Mouse (Mus musculus): Measurements from ENCODE around the gene Acot13. TPM values are rescaled to one million over a fixed set of nuclear protein-coding genes. Genes with fewer than 3 reads are reported as not detected.
"Not testable (repeated sequence)": the region's sequence is repeated elsewhere in the genome, so short reads cannot be mapped to it uniquely, and the experiment has no call there.

Acot13 gene
- polyA plus RNA-seq, 1 experiment, result 67.1 TPM

DNA sequence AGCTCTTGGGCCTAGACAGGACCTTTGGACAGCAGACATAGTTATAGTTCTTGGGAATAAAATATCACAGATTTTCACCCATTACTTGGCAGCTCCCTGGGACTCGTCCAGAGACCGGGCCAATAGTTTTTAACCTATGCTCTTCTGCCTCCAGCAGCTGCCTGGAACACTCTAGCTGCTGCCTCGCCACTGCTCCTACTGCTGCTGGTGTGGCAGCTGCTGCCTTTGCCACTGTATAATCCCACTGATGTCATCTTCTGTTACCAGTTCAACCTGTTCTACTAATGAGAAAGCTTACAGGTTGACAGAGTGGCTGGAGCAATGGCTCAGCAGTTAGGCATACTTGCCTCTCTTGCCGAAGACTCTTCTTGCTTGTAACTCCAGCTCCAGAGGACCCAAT lies 18.0 kb upstream of the Acot13 start:
- peak in 1 of 3 experiments; percentile 24 for TF ChIP-seq MYOD1 (IDR thresholded peaks at IDR 0.05; ENCODE audit: control insufficient read depth in 1 of 3, insufficient read length in 2 of 3, low read depth in 2 of 3)
- TF ChIP-seq REST (IDR thresholded peaks at IDR 0.05; ENCODE audit: insufficient read depth, insufficient read length), result no peak
- Histone ChIP-seq H3K36me3 (ENCODE audit: control insufficient read depth, insufficient read depth) (no peaks in the 10 kb centered on the region), H3K27me3 (ENCODE audit: control insufficient read depth, insufficient read depth, insufficient read length) (no peaks in the 10 kb centered on the region), H3ac (ENCODE audit: control insufficient read depth, insufficient read length) (no peak overlapping the region), H3K4me2 (ENCODE audit: low read depth) (no peak overlapping the region), H3K4me3 (no peak overlapping the region), H3K79me2 (ENCODE audit: control insufficient read depth, insufficient read depth) (no peaks in the 10 kb centered on the region)

DNA sequence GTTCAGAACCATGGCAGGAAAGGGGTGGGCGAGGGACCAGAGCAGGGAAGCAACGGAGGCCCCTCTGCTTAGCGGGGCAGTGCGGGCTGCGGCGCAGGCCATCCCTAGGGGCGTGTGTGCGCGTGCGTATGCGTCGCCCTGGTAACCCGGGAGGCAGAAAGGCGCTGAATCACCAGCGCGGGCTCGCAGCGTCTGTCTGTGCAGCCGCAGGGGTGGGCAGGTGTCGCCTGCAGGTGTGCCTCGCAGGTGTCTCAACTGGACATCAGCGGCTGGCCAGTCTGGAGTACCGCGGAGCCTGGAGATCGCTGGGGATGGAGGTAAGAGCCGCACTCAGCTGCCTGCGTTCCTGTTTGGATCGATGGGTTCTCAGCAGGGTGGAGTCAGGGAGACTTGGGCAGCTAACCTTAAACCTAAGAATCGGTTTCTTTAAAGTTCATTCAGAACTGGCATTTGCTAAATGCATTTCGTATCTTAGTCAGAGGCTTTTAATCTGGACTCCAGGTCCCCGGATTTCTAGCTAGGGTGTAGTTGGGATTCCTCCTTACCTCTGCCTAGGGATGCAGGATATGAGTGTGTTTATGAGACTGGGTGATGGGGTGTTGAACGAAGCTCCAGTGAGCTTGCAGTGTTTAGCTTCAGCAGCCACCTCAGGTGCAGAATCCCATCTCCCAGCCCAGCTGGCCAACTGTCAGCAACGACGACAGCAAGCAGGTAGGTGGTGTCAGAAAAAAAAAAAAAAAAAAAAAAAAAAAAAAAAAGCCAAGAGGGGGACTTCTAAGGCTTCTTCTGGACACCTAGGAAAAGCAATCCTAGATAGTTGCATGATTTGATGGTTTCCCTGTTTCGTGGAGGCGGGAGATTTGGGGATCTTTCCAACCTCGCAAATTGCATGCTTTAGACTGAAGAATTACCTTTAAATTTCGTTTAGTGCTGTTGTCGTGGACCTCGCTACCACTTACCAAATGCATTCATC lies 13.9 kb upstream of the Acot13 start, which contains the start of gene D130043K22Rik:
TSS of gene D130043K22Rik (plus strand) at position 153 of the 973 bp plus-strand sequence.
- Histone ChIP-seq H3K4me2 (ENCODE audit: low read depth) (no peak within 1 kb of the TSS), H3ac (ENCODE audit: control insufficient read depth, insufficient read length) (no peak within 1 kb of the TSS), H3K4me3 (no peak within 1 kb of the TSS), H3K27me3 (ENCODE audit: control insufficient read depth, insufficient read depth, insufficient read length) (no peaks in the 10 kb centered on the region), H3K36me3 (ENCODE audit: control insufficient read depth, insufficient read depth) (peaks cover 4% of the 10 kb centered on the region), H3K79me2 (ENCODE audit: control insufficient read depth, insufficient read depth) (no peaks in the 10 kb centered on the region)
- peak; percentile 30 for TF ChIP-seq POLR2AphosphoS2 (IDR thresholded peaks at IDR 0.05; ENCODE audit: insufficient read length, low read depth)
- no peak for TF ChIP-seq MYOD1 (IDR thresholded peaks at IDR 0.05; ENCODE audit: control insufficient read depth in 1 of 3, insufficient read length in 2 of 3, low read depth in 2 of 3)
- no peak for TF ChIP-seq E2F4 (IDR thresholded peaks at IDR 0.05; ENCODE audit: insufficient read depth)

DNA sequence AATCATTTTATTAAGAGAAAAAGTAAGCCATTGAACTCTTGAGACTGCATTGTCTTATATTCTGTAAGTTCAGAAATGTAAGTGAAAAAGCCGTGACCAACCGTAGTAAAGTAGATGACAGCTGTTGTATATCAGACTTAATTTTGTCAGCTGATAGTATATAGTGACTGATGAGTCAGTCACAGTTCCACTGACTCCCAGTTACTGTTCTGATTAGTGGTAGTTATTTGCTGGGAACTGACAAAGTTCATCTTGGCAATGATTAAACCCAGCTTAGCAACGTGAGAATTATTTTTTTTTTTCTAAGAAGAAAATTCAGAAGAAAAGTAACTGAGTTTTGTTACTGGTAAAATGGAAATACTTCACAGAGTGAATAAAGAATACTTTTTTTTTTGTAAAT lies 10.4 kb upstream of the Acot13 start:
- no peak for TF ChIP-seq POLR2A (IDR thresholded peaks at IDR 0.05; ENCODE audit: insufficient read length, low read depth)
- no peak overlapping the region for H3ac ChIP-seq (ENCODE audit: control insufficient read depth, insufficient read length)
- peaks cover 25% of the 10 kb centered on the region for H3K79me2 ChIP-seq (ENCODE audit: control insufficient read depth, insufficient read depth)
- H3K4me3 ChIP-seq, result no peak overlapping the region
- peaks cover 13% of the 10 kb centered on the region for H3K36me3 ChIP-seq (ENCODE audit: control insufficient read depth, insufficient read depth)
- H3K4me2 ChIP-seq (ENCODE audit: low read depth), result no peak overlapping the region
- H3K27me3 ChIP-seq (ENCODE audit: control insufficient read depth, insufficient read depth, insufficient read length), result no peaks in the 10 kb centered on the region

DNA sequence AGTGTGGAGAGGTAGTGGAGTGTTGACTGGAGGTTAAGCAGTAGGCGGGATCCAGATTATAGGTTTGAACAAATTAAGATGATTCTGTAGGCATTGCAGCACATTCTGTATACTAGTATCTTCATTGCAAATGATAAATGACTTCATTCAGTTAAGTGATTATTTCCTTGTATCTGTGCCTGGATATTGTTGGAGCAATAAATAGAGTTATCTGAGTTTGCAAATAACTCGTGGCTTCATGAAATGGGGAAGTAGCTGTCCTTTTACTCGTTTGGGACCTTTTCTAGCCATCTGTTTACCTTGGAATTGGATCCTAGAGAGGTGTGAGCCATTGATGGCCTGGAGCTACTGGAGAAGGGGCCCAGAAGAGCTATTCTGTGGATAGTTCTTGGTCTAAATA lies 8.5 kb upstream of the Acot13 start:
- Histone ChIP-seq H3K27me3 (ENCODE audit: control insufficient read depth, insufficient read depth, insufficient read length) (no peaks in the 10 kb centered on the region), H3ac (ENCODE audit: control insufficient read depth, insufficient read length) (no peak overlapping the region), H3K36me3 (ENCODE audit: control insufficient read depth, insufficient read depth) (peaks cover 13% of the 10 kb centered on the region), H3K79me2 (ENCODE audit: control insufficient read depth, insufficient read depth) (peaks cover 44% of the 10 kb centered on the region), H3K4me3 (no peak overlapping the region), H3K4me2 (ENCODE audit: low read depth) (no peak overlapping the region)
- TF ChIP-seq POLR2A (IDR thresholded peaks at IDR 0.05; ENCODE audit: insufficient read length, low read depth) (no peak), CEBPB (IDR thresholded peaks at IDR 0.05; ENCODE audit: insufficient read depth, poor library complexity, severe bottlenecking) (no peak), TCF12 (IDR thresholded peaks at IDR 0.05; ENCODE audit: insufficient read depth, poor library complexity, severe bottlenecking) (no peak), USF1 (IDR thresholded peaks at IDR 0.05; ENCODE audit: low read depth) (no peak), TCF3 (IDR thresholded peaks at IDR 0.05; ENCODE audit: insufficient read length, low read depth) (no peak), MYOD1 (IDR thresholded peaks at IDR 0.05; ENCODE audit: control insufficient read depth in 1 of 3, insufficient read length in 2 of 3, low read depth in 2 of 3) (no peak), MYOG (IDR thresholded peaks at IDR 0.05; ENCODE audit: control insufficient read depth in 1 of 3, insufficient read depth in 1 of 3, insufficient read length in 2 of 3, low read depth in 2 of 3) (no peak), MAX (IDR thresholded peaks at IDR 0.05; ENCODE audit: low read depth) (no peak), SRF (IDR thresholded peaks at IDR 0.05; ENCODE audit: control insufficient read depth, insufficient read length, low read depth) (no peak), E2F4 (IDR thresholded peaks at IDR 0.05; ENCODE audit: insufficient read depth) (no peak), POLR2AphosphoS2 (IDR thresholded peaks at IDR 0.05; ENCODE audit: insufficient read length, low read depth) (no peak), REST (IDR thresholded peaks at IDR 0.05; ENCODE audit: insufficient read depth, insufficient read length) (no peak)

GRCm38 (mm10) chr13:24837765-24838164 lies 6.4 kb upstream of the Acot13 start:
- not testable (repeated sequence) for H3K27me3 ChIP-seq (ENCODE audit: control insufficient read depth, insufficient read depth, insufficient read length); H3K4me3 ChIP-seq; H3K4me2 ChIP-seq (ENCODE audit: low read depth); H3ac ChIP-seq (ENCODE audit: control insufficient read depth, insufficient read length)
- H3K36me3 ChIP-seq (ENCODE audit: control insufficient read depth, insufficient read depth), result peaks cover 13% of the 10 kb centered on the region
- peaks cover 65% of the 10 kb centered on the region for H3K79me2 ChIP-seq (ENCODE audit: control insufficient read depth, insufficient read depth)

DNA sequence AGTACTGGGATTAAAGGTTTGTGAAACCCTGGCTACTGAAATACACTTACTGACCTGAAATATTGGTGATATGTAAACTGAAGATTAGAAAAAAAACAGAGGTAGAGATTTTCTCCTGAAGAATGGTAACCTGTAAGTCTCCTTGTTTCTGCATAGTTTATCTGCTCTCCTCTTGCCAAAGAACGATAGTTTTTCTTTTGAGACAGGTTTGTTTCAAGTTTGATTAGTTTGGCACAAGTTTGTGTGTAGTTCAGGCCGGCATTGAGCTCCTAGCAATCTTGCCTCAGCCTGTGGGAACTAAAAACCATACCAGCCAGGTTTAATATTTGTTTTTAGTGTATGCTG lies 1.4 kb upstream of the Acot13 start:
- Histone ChIP-seq H3K79me2 (ENCODE audit: control insufficient read depth, insufficient read depth) (peaks cover 66% of the 10 kb centered on the region), H3K27me3 (ENCODE audit: control insufficient read depth, insufficient read depth, insufficient read length) (no peaks in the 10 kb centered on the region), H3ac (ENCODE audit: control insufficient read depth, insufficient read length) (no peak overlapping the region), H3K4me3 (peak overlapping the region; percentile 61), H3K4me2 (ENCODE audit: low read depth) (peak overlapping the region; percentile 77), H3K36me3 (ENCODE audit: control insufficient read depth, insufficient read depth) (peaks cover 3% of the 10 kb centered on the region)
- no peak for TF ChIP-seq REST (IDR thresholded peaks at IDR 0.05; ENCODE audit: insufficient read depth, insufficient read length)
- TF ChIP-seq MAX (IDR thresholded peaks at IDR 0.05; ENCODE audit: low read depth), result no peak
- TF ChIP-seq TCF12 (IDR thresholded peaks at IDR 0.05; ENCODE audit: insufficient read depth, poor library complexity, severe bottlenecking), result no peak
- TF ChIP-seq POLR2A (IDR thresholded peaks at IDR 0.05; ENCODE audit: insufficient read length, low read depth), result no peak
- no peak for TF ChIP-seq MYOG (IDR thresholded peaks at IDR 0.05; ENCODE audit: control insufficient read depth in 1 of 3, insufficient read depth in 1 of 3, insufficient read length in 2 of 3, low read depth in 2 of 3)
- TF ChIP-seq CEBPB (IDR thresholded peaks at IDR 0.05; ENCODE audit: insufficient read depth, poor library complexity, severe bottlenecking), result no peak
- TF ChIP-seq SRF (IDR thresholded peaks at IDR 0.05; ENCODE audit: control insufficient read depth, insufficient read length, low read depth), result no peak
- TF ChIP-seq USF1 (IDR thresholded peaks at IDR 0.05; ENCODE audit: low read depth), result no peak
- no peak for TF ChIP-seq POLR2AphosphoS2 (IDR thresholded peaks at IDR 0.05; ENCODE audit: insufficient read length, low read depth)
- TF ChIP-seq TCF3 (IDR thresholded peaks at IDR 0.05; ENCODE audit: insufficient read length, low read depth), result no peak
- no peak for TF ChIP-seq E2F4 (IDR thresholded peaks at IDR 0.05; ENCODE audit: insufficient read depth)
- TF ChIP-seq MYOD1 (IDR thresholded peaks at IDR 0.05; ENCODE audit: control insufficient read depth in 1 of 3, insufficient read length in 2 of 3, low read depth in 2 of 3), result no peak

All from myocyte (in vitro differentiated cells).